Mouse (Mus musculus): ENCODE measurements around the gene Zfp599.

Zfp599 gene

DNA sequence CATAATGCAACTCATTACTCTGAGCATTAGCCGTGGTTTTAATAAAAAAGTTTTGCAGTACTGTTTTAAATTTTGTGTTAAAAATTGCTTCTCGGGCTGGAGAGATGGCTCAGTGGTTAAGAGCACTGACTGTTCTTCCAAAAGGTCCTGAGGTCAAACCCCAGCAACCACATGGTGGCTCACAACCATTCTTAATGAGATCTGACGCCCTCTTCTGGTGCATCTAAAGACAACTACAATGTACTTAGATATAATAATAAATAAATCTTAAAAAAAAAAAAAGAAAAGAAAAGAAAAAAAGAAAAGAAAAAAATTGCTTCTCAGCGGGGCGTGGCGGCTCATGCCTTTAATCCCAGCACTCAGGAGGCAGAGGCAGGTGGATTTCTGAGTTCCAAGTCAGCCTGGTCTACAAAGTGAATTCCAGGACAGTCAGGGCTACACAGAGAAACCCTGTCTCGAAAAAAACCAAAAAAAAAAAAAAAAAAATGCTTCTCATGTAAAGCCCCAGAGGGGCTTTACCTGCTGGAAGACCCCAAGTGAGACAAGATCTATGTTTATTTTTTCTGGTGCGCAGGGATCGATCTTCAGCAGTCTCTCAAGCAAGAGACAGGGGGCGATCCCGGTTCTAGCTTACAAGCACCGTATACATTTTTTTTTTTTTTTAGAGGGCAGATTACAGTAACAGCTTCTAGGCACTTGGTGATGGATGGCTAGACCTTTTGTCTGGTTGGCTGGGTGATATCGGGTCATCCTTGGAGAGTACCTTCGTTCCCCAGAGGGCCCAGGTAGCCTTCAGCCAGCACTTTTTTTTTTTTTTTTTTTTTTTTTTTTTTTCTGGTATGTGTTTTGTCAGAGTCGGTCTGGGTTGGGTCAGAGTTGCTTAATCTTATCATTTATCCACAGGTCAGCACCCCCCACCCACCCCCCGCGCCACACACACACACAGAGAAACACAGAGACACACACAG lies 34.9 kb downstream of the Zfp599 start:
- no peak for DNase-seq (ENCODE audit: low read depth in 1 of 2, low spot score in 2 of 2)

GRCm38 (mm10) chr9:22224066-22224465 lies 35.6 kb downstream of the Zfp599 start:
- no peak for DNase-seq (ENCODE audit: low read depth in 1 of 2, low spot score in 2 of 2)

- DNase-seq (ENCODE audit: low read depth in 1 of 2, low spot score in 2 of 2) = no peak
Observed at GRCm38 (mm10) chr9:22217858-22218493, 41.7 kb downstream of the Zfp599 start.

DNA sequence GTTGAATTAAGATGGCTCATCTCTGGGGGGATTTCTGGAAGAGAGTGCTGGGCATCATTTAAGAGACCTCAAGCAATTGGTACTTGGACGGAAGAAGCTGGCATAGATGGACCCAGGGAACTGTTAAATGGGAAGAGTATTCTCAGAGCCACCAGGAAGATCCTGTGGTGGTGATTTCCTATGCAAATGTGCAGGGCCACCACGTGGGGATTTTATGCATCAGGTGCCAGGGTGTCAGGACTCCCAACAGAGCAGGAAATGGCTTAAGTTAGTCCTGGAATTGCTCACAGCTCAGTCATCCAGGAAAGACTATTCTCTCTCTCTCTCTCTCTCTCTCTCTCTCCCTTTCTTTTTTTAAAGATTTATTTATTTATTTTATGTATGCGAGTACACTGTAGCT lies 43.0 kb downstream of the Zfp599 start:
- DNase-seq (ENCODE audit: low read depth in 1 of 2, low spot score in 2 of 2) = no peak

- no peak for DNase-seq (ENCODE audit: low read depth in 1 of 2, low spot score in 2 of 2)
Observed at GRCm38 (mm10) chr9:22214549-22214948, 45.1 kb downstream of the Zfp599 start.

DNA sequence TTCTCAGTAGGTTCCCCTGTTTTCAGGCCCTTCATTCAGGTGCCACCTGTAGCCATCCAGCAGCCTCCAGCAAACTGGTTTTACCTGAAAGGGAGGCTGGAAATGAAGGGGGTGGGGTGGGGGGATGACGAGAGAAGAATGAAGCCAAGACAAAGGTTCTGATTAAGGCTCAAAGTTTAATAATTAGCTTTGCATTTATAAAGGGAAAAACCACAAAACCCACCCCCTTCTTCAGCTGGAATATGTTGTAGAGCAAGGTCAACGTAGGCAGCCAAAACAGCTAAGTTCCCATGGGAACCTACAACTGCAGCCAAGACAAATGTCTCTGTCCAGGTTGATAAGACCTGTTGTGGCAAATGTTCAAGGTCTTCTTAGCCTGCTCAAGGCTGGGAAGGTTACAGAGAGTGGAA lies 45.9 kb downstream of the Zfp599 start:
- DNase-seq (ENCODE audit: low read depth in 1 of 2, low spot score in 2 of 2) = no peak
